Mouse (Mus musculus): ENCODE measurements around the gene Akap6. TPM values are rescaled to one million over a fixed set of nuclear protein-coding genes. Genes with fewer than 3 reads are reported as not detected.

Gene Akap6
- total RNA-seq, 1 experiment = 0.09 TPM

DNA sequence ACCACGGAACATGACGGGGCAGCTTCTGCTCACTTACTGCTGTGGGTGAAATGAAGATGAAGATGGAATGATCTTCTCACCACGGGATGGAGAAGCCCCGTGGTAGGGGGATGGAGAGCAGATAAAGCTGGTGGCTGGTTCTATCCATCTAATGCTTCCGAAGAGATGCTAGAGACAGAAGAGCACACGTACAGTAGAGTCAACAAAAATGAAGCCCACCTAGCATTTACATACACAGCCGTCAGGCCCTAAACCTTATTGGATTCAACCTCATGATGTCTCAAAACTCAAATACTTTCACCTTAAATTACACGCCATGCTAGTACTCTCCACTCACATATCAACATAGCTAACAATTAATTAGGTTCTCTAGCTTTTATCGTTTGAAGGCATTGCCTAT lies 367.1 kb downstream of the Akap6 start:
- no peaks in the 10 kb centered on the region for H3K36me3 ChIP-seq (ENCODE audit: control insufficient read depth, insufficient read depth, low read length, poor library complexity, severe bottlenecking)
- no peak overlapping the region for H3K9ac ChIP-seq (ENCODE audit: insufficient read depth, low read depth, low read length, poor library complexity, severe bottlenecking)
- no peaks in the 10 kb centered on the region; a peak in 1 of 4 replicates for H3K4me1 ChIP-seq (ENCODE audit: control insufficient read depth in 2 of 2, insufficient read depth in 2 of 2, low read length in 2 of 2, poor library complexity in 1 of 2)
- DNase-seq (ENCODE audit: low read depth, low spot score) = no peak
- in situ Hi-C loops (cut with MboI; ENCODE audit: low sequenced_read_pairs in 2 of 2, unreplicated experiment in 2 of 2) = no loop called here
- H3K9me3 ChIP-seq (ENCODE audit: control insufficient read depth, insufficient read depth, low read depth, low read length) = no peaks in the 10 kb centered on the region
- H3K27ac ChIP-seq (ENCODE audit: insufficient read depth, low read depth, low read length, poor library complexity, severe bottlenecking) = no peak overlapping the region
- H3K4me3 ChIP-seq (ENCODE audit: insufficient read depth in 1 of 2, low read depth in 1 of 2, low read length in 2 of 2, poor library complexity in 1 of 2, severe bottlenecking in 1 of 2) = no peak overlapping the region
- TF ChIP-seq ZC3H11A (IDR thresholded peaks at IDR 0.05; ENCODE audit: borderline replicate concordance, low read depth, low read length) (no peak), HCFC1 (IDR thresholded peaks at IDR 0.05; ENCODE audit: borderline replicate concordance, insufficient read depth, low read length) (no peak), ZNF384 (IDR thresholded peaks at IDR 0.05; ENCODE audit: low read depth, low read length) (no peak), CHD2 (IDR thresholded peaks at IDR 0.05; ENCODE audit: low read depth, low read length) (no peak), MAFK (IDR thresholded peaks at IDR 0.05; ENCODE audit: insufficient read depth, low read depth, low read length) (no peak)

GRCm38 (mm10) chr12:53070907-53071306 lies 371.7 kb downstream of the Akap6 start:
- no peaks in the 10 kb centered on the region for H3K9me3 ChIP-seq (ENCODE audit: control insufficient read depth, insufficient read depth, low read depth, low read length)
- TF ChIP-seq ZC3H11A (IDR thresholded peaks at IDR 0.05; ENCODE audit: borderline replicate concordance, low read depth, low read length) = no peak
- TF ChIP-seq CHD2 (IDR thresholded peaks at IDR 0.05; ENCODE audit: low read depth, low read length) = no peak
- TF ChIP-seq ZNF384 (IDR thresholded peaks at IDR 0.05; ENCODE audit: low read depth, low read length) = no peak
- TF ChIP-seq MAFK (IDR thresholded peaks at IDR 0.05; ENCODE audit: insufficient read depth, low read depth, low read length) = no peak
- TF ChIP-seq HCFC1 (IDR thresholded peaks at IDR 0.05; ENCODE audit: borderline replicate concordance, insufficient read depth, low read length) = no peak
- in situ Hi-C loops (cut with MboI; ENCODE audit: low sequenced_read_pairs in 2 of 2, unreplicated experiment in 2 of 2) = no loop called here

DNA sequence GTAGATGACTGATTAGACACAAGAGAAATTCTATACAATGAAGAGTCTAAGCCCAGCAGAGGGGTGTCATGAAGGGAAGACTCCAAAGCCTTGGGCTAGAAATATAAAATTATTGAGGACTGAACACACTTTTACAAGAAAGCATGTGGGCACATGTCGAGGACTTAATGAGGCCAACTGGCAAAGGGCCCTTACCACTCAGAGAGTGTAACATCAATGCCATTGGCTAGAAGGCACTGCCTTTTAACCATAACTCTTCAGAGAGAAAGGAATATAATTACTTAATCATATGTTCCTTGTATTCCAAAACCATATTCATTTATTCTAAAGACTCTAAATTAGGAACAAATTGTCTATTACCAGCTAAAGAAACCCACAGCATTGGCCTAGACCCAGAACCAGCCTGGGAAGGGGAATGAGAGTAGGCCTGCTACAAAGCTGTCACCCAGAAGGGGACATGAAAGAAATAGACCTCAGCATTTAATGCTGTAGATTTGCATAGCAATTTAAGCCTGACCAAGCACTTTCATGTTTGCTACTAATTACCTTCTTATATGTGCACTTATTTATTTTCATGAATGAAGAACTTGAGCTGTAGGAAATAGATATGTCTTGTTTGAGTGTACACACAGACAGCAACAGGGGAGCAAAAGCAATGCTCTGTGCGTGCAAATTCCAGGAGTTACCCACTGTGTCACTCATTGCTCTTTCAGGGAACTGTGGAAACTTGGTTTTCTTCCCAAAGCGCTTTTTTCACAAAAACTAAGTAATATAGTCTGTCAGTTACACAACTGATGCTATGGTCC lies 377.6 kb downstream of the Akap6 start:
- H3K9ac ChIP-seq (ENCODE audit: insufficient read depth, low read depth, low read length, poor library complexity, severe bottlenecking) = no peak overlapping the region
- in situ Hi-C loops (cut with MboI; ENCODE audit: low sequenced_read_pairs in 2 of 2, unreplicated experiment in 2 of 2) = no loop called here
- TF ChIP-seq ZNF384 (IDR thresholded peaks at IDR 0.05; ENCODE audit: low read depth, low read length) (no peak), HCFC1 (IDR thresholded peaks at IDR 0.05; ENCODE audit: borderline replicate concordance, insufficient read depth, low read length) (no peak), ZC3H11A (IDR thresholded peaks at IDR 0.05; ENCODE audit: borderline replicate concordance, low read depth, low read length) (no peak), CHD2 (IDR thresholded peaks at IDR 0.05; ENCODE audit: low read depth, low read length) (no peak), MAFK (IDR thresholded peaks at IDR 0.05; ENCODE audit: insufficient read depth, low read depth, low read length) (no peak)
- DNase-seq (ENCODE audit: low read depth, low spot score) = no peak
- H3K27ac ChIP-seq (ENCODE audit: insufficient read depth, low read depth, low read length, poor library complexity, severe bottlenecking) = no peak overlapping the region
- H3K4me3 ChIP-seq (ENCODE audit: insufficient read depth in 1 of 2, low read depth in 1 of 2, low read length in 2 of 2, poor library complexity in 1 of 2, severe bottlenecking in 1 of 2) = no peak overlapping the region
- no peaks in the 10 kb centered on the region for H3K36me3 ChIP-seq (ENCODE audit: control insufficient read depth, insufficient read depth, low read length, poor library complexity, severe bottlenecking)
- no peaks in the 10 kb centered on the region for H3K9me3 ChIP-seq (ENCODE audit: control insufficient read depth, insufficient read depth, low read depth, low read length)
- H3K4me1 ChIP-seq (ENCODE audit: control insufficient read depth in 2 of 2, insufficient read depth in 2 of 2, low read length in 2 of 2, poor library complexity in 1 of 2) = no peaks in the 10 kb centered on the region

More at GRCm38 (mm10) chr12:53070907-53071306, 371.7 kb downstream of the Akap6 start:
- no peaks in the 10 kb centered on the region for H3K36me3 ChIP-seq (ENCODE audit: control insufficient read depth, insufficient read depth, low read length, poor library complexity, severe bottlenecking)
- no peak overlapping the region for H3K4me3 ChIP-seq (ENCODE audit: insufficient read depth in 1 of 2, low read depth in 1 of 2, low read length in 2 of 2, poor library complexity in 1 of 2, severe bottlenecking in 1 of 2)
- DNase-seq (ENCODE audit: low read depth, low spot score) = no peak
- H3K4me1 ChIP-seq (ENCODE audit: control insufficient read depth in 2 of 2, insufficient read depth in 2 of 2, low read length in 2 of 2, poor library complexity in 1 of 2) = no peaks in the 10 kb centered on the region
- H3K9ac ChIP-seq (ENCODE audit: insufficient read depth, low read depth, low read length, poor library complexity, severe bottlenecking) = no peak overlapping the region
- H3K27ac ChIP-seq (ENCODE audit: insufficient read depth, low read depth, low read length, poor library complexity, severe bottlenecking) = no peak overlapping the region

GRCm38 (mm10) chr12:53085789-53086188 lies 386.6 kb downstream of the Akap6 start:
- Histone ChIP-seq H3K27ac (ENCODE audit: insufficient read depth, low read depth, low read length, poor library complexity, severe bottlenecking) (no peak overlapping the region), H3K4me3 (ENCODE audit: insufficient read depth in 1 of 2, low read depth in 1 of 2, low read length in 2 of 2, poor library complexity in 1 of 2, severe bottlenecking in 1 of 2) (no peak overlapping the region), H3K36me3 (ENCODE audit: control insufficient read depth, insufficient read depth, low read length, poor library complexity, severe bottlenecking) (no peaks in the 10 kb centered on the region), H3K4me1 (ENCODE audit: control insufficient read depth in 2 of 2, insufficient read depth in 2 of 2, low read length in 2 of 2, poor library complexity in 1 of 2) (no peaks in the 10 kb centered on the region), H3K9me3 (ENCODE audit: control insufficient read depth, insufficient read depth, low read depth, low read length) (no peaks in the 10 kb centered on the region), H3K9ac (ENCODE audit: insufficient read depth, low read depth, low read length, poor library complexity, severe bottlenecking) (no peak overlapping the region)
- TF ChIP-seq ZC3H11A (IDR thresholded peaks at IDR 0.05; ENCODE audit: borderline replicate concordance, low read depth, low read length) (no peak), ZNF384 (IDR thresholded peaks at IDR 0.05; ENCODE audit: low read depth, low read length) (no peak), MAFK (IDR thresholded peaks at IDR 0.05; ENCODE audit: insufficient read depth, low read depth, low read length) (no peak), CHD2 (IDR thresholded peaks at IDR 0.05; ENCODE audit: low read depth, low read length) (no peak), HCFC1 (IDR thresholded peaks at IDR 0.05; ENCODE audit: borderline replicate concordance, insufficient read depth, low read length) (no peak)
- in situ Hi-C loops (cut with MboI; ENCODE audit: low sequenced_read_pairs in 2 of 2, unreplicated experiment in 2 of 2) = no loop called here
- DNase-seq (ENCODE audit: low read depth, low spot score) = no peak
